Mouse (Mus musculus) urinary bladder, adult 2 months (tissue): ENCODE results near the gene Aplp1. TPM values are rescaled to one million over a fixed set of nuclear protein-coding genes. Genes with fewer than 3 reads are reported as not detected.

ENCODE experiments used
- DNase-seq: peaks from one replicate; pipeline ENCODE4 v3.0.0; 2022; ENCODE audit warnings: low spot score
- polyA plus RNA-seq: library from polyadenylated mRNA; depleted of rRNA; stranded (reverse); fragments of >200 nt; gene quantifications from 2 replicates; pipeline ENCODE4 v1.2.3, GENCODE M21; 2012

Aplp1 gene
- polyA plus RNA-seq, 1 experiment = 4.2 TPM

- no peak for DNase-seq
Observed at GRCm38 (mm10) chr7:30450241-30450640, 4.9 kb upstream of the Aplp1 start.

DNA sequence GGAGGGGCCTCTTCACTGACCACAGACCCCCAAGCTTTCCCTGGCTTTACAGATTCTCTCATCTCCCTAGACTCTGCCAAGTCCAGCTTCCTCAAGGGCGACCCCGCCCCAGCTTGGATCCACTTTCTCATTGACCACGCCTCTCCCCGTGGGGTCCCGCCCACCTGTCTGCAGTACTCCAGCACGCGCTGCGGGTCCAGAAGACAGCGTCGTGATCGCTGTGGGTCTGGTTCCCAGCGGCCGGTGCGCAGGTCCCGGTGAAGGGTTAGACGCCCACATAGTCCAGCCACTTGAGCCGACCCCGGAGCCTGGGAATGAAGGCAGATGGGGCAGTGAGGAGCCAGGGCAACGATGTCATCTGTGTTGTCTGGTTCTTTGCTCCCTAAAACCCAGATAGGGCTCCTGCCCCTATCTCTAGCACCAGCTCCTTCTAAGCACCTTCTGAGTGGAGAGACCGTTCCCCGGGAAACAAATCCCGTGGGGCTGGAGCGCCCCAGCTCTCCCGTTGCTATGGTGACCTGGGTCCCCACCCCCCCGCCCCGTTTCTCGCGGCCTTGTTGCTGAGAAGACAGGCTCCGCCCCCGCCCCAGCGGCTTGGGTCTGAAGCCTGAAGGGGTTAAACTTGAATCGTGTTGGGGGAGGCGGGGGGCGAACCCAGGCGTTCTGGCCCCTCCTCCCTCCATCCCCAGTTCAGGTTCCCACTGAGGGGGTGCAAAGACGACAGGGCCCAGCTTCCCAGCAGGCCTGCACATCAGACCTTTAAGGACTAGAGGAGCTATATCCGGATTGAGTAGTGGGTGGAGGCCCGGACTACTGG, 973 bp downstream of the Aplp1 start:
- DNase-seq = no peak

GRCm38 (mm10) chr7:30443696-30444095, 1.6 kb downstream of the Aplp1 start:
- no peak for DNase-seq

- DNase-seq = no peak
Observed at GRCm38 (mm10) chr7:30440697-30441096, 4.6 kb downstream of the Aplp1 start.

- no peak for DNase-seq
Observed at GRCm38 (mm10) chr7:30439734-30440133, 5.6 kb downstream of the Aplp1 start.

DNA sequence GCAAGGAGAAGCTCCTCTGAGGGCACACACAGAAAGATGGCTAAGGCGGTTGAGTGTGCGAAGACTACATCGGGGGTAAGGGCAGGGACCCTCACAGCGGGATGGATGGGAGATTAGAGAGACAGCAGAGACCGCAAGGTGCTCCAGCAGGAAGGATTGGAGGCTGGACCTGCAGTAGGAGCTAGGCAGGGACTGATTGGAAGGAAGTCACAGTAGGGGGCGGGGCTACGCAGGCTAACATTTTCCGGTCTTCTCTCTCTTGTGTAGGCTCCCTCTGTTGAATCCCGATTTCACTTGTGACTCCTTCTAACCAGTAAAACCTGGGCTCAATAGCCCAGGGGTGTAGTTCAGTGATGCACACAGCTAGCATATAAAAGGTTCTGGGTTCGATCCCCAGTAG, 8.5 kb downstream of the Aplp1 start:
- no peak for DNase-seq

DNA sequence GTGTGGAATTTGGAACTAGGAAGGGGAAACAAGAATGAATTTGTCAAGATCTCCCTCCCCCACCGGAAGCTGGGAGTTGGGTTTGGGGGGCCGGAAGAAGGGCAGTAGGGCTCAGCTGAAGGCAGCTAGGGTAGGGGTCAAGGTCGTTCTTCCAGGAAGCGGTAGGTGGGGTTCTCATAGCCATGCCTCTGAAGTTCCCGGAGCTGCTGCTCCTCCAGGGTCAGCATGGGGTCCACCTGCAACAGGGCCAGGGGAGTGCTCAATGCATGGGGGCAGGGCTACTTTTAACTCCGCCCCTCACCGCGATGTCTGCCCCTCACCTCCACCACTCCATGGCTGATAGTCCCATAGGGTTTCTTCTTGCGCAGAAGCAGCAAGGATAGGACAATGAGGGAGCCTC, 10.2 kb downstream of the Aplp1 start:
- DNase-seq = no peak

DNA sequence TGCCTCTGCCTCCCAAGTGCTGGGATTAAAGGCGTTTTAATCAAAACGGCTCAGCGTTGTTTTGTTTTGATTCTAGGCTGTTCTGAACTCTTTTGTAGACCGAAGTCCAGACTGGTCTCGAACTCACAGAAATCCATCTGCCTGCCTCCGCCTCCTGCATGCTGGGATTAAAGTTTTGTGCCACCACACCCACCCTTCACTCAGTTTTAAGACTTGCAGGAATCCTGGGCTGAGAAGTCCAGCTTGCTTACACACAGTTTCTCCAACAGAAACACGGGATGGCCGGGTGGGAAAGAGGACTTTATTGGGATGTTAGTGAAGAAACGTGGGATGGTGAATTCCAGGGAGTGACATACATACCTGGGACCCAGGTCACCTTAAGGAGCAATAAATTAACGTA, 10.6 kb downstream of the Aplp1 start:
- DNase-seq = no peak

- no peak for DNase-seq
Observed at GRCm38 (mm10) chr7:30434238-30434637, 11.1 kb downstream of the Aplp1 start.

- DNase-seq = no peak
Observed at GRCm38 (mm10) chr7:30431793-30432192, 13.5 kb downstream of the Aplp1 start.

GRCm38 (mm10) chr7:30430191-30430590, 15.1 kb downstream of the Aplp1 start:
- DNase-seq = no peak

DNA sequence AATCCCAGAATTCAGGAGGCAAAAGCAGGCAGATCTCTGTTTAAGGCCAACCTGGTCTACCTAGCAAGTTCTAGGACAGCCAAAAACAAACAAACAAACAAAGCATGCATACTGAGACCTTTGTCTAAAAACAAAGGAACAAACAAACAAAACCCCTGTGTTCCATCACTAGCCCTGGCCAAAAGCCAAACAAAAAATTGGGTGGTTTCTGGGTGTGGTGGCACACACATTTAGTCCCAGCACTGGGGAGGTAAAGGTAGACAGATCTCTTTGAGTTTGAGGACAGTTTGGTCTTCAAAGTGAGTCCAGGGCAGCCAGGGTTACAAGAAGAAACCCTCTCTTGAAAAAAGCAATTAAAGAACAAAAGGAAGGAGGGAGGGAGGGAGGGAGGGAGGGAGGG, 16.0 kb downstream of the Aplp1 start:
- no peak for DNase-seq

DNA sequence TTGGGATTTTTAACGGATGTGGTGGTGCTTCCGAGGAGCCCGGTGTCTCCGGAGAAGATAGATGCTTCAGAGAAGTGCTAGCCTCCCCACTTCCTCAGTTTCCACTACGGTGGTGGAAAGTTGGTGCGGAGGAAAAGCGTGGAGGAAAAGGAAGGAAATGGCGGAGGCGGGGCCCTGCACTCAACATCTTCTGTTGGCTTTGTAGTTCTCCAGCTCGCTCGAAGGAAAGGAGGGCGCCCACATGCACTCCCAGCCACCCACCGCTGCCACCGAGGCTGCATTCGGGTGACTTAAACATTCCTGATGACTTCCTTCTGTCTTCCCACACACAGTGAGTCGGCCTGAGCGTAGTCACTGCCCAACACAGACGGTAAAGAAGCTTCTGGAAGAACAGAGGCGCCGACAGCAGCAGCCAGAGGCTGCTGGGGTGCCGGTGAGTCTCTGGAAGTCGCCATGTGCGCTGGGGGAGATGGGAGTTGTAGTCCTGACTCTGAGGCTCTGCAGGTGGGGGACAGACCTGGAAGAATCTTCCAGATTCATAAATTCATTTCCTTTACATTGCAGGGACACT, 22.2 kb downstream of the Aplp1 start:
- DNase-seq = no peak

DNA sequence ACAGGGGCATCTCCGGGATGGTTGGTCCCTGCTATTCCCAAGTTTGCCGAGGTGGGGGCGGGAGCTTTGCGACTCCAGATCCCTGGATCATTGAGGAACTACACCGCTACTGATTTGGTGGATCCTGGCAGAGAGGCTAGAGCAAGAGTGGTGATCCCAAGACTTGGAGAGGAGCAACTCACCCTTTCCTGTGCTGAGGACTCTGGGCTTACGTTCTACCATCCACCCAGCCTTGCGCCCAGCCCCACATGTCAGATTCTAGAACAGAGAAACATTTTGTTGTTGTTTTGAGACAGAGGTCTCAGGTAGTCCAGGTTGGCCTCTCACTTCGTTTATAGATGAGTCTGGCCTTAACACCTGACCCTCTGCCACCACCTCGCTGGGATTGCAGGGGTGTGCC, 22.8 kb downstream of the Aplp1 start:
- no peak for DNase-seq

GRCm38 (mm10) chr7:30421890-30422435, 23.4 kb downstream of the Aplp1 start:
- DNase-seq = peak; percentile 60

DNA sequence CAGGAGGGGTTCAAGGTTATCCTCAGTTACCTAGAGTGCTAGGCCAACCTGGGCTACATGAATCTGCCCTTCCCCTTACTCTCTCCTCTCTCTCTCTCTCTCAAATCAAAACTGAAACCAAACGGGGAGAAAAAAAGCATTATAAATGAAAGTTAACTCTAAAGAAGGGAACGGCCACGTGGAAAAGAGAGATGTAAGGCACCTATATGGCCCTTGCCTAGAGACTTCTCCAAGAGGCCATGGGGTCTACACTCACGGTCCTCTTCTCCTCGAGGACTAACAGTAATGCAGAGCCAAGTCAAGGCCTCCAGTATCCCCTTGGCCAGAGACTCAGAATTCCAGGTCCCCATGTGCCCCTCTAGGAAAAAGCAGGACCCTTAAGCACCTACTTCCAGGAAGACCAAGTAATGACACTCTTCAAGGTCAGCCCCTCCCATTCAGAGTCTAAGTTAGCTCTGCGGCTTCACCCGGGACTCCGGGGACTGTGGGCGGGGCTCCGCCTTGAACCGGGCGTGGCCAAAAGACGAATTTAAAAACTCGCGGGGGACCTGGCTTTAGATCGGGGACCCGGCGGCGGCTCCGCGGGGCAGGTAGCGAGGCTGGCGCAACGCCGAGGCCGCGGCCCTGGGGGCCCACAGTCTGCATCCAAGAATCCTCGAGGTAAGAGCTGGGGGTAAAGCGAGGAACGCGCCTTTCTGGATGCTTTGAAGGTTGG, 24.0 kb downstream of the Aplp1 start, which contains the start of gene Nfkbid:
Nfkbid (plus strand) TSS at position 558 of the 715 bp plus-strand sequence.
- DNase-seq = peak; percentile 45

DNA sequence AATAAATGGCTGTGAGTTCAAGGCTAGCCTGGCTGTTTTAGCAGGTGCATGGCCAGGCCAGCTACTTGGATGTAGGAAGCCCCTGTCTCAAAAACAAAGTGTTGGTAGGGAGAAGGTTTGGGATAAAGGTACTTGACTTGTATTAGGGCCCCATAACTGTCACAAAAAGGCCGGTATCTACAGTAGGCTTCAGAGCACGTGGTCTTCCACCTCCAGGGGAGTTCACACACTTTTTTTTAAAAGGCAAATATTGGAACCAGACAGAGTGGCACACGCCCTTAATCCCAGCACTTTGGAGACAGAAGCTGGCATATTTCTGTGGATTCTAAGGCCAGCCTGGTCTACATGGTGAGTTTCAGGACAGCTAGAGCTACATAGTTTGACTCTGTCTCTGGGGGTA, 24.7 kb downstream of the Aplp1 start:
- no peak for DNase-seq

DNA sequence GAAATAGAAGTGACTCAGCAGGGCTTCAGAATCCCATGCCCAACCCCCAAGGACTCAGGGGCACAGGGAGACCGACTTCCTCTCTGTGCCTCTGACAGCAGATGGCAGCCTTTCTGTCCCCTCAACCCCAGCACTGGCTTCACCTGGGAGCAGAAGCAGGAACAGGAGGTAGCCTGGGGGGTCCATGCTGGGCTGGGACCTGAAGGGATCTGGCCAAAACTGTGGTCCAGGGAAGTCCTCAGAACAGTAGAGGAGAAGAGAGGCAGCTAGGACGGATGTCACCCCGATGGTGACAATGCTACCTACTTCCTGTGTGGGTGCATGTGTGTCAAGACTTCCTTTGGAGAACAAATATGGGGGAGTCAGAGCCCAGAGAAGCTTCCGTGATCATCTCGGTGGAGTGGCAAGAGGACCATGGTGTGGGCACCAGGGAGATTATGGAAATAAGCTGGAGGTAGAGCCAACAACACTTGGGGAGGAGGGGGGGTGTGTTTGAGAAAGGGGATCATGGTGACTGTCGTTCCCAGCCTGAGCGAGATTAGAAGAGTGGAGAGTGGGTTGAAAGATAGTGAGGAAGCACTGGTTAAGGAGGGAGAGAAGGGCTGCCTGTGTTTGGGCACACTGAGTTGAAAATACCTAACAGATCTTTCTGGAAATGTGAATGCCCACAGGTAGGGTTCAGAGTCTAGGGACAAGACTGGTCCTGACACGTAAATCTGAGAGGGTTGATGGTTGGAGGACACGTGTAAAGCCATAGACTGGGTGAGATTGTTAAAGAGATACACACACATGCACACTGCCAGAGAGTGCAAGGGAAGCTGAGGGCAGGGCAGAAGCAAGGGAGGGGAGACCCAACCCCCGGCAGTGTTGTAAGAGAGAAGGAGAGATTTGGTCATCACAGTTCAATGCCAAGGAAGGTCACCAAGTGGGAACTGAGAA, 25.5 kb downstream of the Aplp1 start, which contains the start of gene Hcst:
Hcst (minus strand) TSS at position 294 of the 939 bp plus-strand sequence.
- DNase-seq = no peak

- no peak for DNase-seq
Observed at GRCm38 (mm10) chr7:30417856-30418255, 27.5 kb downstream of the Aplp1 start.

DNA sequence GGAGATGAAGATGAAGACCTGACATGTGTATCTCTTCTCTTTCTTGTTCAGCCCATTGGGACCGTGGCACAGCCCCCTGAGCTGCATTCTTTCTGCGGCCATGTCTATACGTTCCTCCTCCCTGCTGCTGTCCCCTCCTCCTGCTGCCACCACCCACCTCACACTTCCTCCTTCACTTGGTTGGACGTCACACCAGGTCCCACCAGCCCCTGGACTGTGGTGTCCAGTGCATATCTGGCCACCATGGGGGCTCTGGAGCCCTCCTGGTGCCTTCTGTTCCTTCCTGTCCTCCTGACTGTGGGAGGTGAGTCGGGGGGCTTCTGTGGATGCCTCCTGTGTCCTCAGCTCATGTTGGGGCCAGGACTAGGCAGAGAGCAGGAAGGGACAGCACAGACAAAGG, 31.7 kb downstream of the Aplp1 start, which contains the start of gene Tyrobp:
Tyrobp (plus strand) TSS at position 165 of the 400 bp plus-strand sequence.
- no peak for DNase-seq

GRCm38 (mm10) chr7:30412735-30413147, 32.6 kb downstream of the Aplp1 start:
- no peak for DNase-seq
